Comparison of ENCODE assay signal across 9 mouse cellular contexts in genomic region chr4:106704416-106704815, GRCm38 (mm10). TPM values are rescaled to one million over a fixed set of nuclear protein-coding genes. Genes with fewer than 3 reads are reported as not detected.
DNase-seq lines count a peak whose midpoint lies in the region; ATAC-seq lines count a peak whose summit lies in the region.
"Had no signal": no experiment of that assay in that cellular context is flagged by ENCODE, and none has a peak within 500 bp of the region (broad histone marks: within the 10 kb centered on the region; RNA-seq: fewer than 3 reads in every experiment).

No protein-coding gene starts in this region.

- no peak overlapping the region for H3K4me3 ChIP-seq in kidney, embryonic 14.5 days (ENCODE audit: low read length)

- no peak overlapping the region for H3K27ac ChIP-seq in kidney, embryonic 14.5 days (ENCODE audit: low read depth, low read length)

- no peaks in the 10 kb centered on the region for H3K36me3 ChIP-seq in kidney, embryonic 14.5 days (ENCODE audit: control insufficient read depth, insufficient read depth, low read length)

- ATAC-seq in kidney, embryonic 14.5 days (ENCODE audit: low FRiP score, low TSS enrichment): no peak
- ATAC-seq in activated CD4-positive, CD25-positive, alpha-beta regulatory T cell, adult 4 months: no peak

- 67% methylated on average over 11 of the region's 11 CpGs for WGBS in kidney, embryonic 14.5 days

- no peaks in the 10 kb centered on the region for H3K9me3 ChIP-seq in kidney, embryonic 14.5 days (ENCODE audit: control insufficient read depth, low read length)

- H3K27me3 ChIP-seq in kidney, embryonic 14.5 days (ENCODE audit: control insufficient read depth, insufficient read depth, low read length): no peaks in the 10 kb centered on the region

- 0 out of 2 replicates have a peak, but pooled peaks cover 2% of the 10 kb centered on the region for H3K4me1 ChIP-seq in kidney, embryonic 14.5 days (ENCODE audit: control insufficient read depth, insufficient read depth, low read length)

- no peak overlapping the region for H3K9ac ChIP-seq in kidney, embryonic 14.5 days (ENCODE audit: low read depth, low read length)

- H3K4me2 ChIP-seq in kidney, embryonic 14.5 days (replicated peaks; ENCODE audit: low read depth, low read length): no peak overlapping the region

- DNase-seq in kidney, adult 11 months: peak; percentile 48
- peak; percentile 44 to 59 for DNase-seq in frontal cortex, postnatal 10 days (ENCODE audit: low spot score in 2 of 2)
- peak; percentile 41 for DNase-seq in layer of hippocampus, adult 9-10 months (ENCODE audit: low spot score)
- DNase-seq in right cerebral cortex, postnatal 10 days (ENCODE audit: low spot score in 2 of 2): peak; percentile 76 to 84
- no peak for DNase-seq in urinary bladder, postnatal 14 days (ENCODE audit: low spot score)
- no peak for DNase-seq in ovary, postnatal 36 days (ENCODE audit: low spot score)

RNA-seq across cellular contexts. Expression of gene Ttc4, which starts 25.7 kb away (rescaled TPM):
- polyA plus RNA-seq in kidney, embryonic 14.5 days (2014; fragmentation: Nextera tagmentation; extraction: Ambion mirVana): 60.9 and 90.5 TPM in 2 replicates
- polyA plus RNA-seq in activated CD4-positive, CD25-positive, alpha-beta regulatory T cell, adult 4 months (2017; shearing (Covaris generic)): 10 to 100 TPM; 49.3 to 49.9 TPM

RNA-seq across cellular contexts. Expression of gene Mroh7, which starts 26.3 kb away (rescaled TPM):
- polyA plus RNA-seq in kidney, embryonic 14.5 days (2014; fragmentation: Nextera tagmentation; extraction: Ambion mirVana): 0.29 and 0.47 TPM in 2 replicates
- polyA plus RNA-seq in activated CD4-positive, CD25-positive, alpha-beta regulatory T cell, adult 4 months (2017; shearing (Covaris generic)): not detected
- polyA plus RNA-seq: C2C12 had no signal

RNA-seq across cellular contexts. Expression of gene Fam151a, which starts 29.3 kb away (rescaled TPM):
- 3.6 and 4.5 TPM in 2 replicates for polyA plus RNA-seq in kidney, embryonic 14.5 days (2014; fragmentation: Nextera tagmentation; extraction: Ambion mirVana)
- polyA plus RNA-seq in activated CD4-positive, CD25-positive, alpha-beta regulatory T cell, adult 4 months (2017; shearing (Covaris generic)): not detected
- polyA plus RNA-seq: C2C12 had no signal

RNA-seq across cellular contexts. Expression of gene Pars2, which starts 53.5 kb away (rescaled TPM):
- 10.9 and 14.0 TPM in 2 replicates for polyA plus RNA-seq in kidney, embryonic 14.5 days (2014; fragmentation: Nextera tagmentation; extraction: Ambion mirVana)
- 10 to 100 TPM; 10.6 to 13.0 TPM for polyA plus RNA-seq in activated CD4-positive, CD25-positive, alpha-beta regulatory T cell, adult 4 months (2017; shearing (Covaris generic))

Comparison
In these comparisons a context has a peak if more than half of its experiments do, and no peak if none do; other contexts are left out.
1. DNase-seq: peak in kidney, adult 11 months (single experiment), frontal cortex, postnatal 10 days (2 of 2), layer of hippocampus, adult 9-10 months (single experiment) and right cerebral cortex, postnatal 10 days (2 of 2); none in urinary bladder, postnatal 14 days (single experiment) and ovary, postnatal 36 days (single experiment).